Mouse (Mus musculus): Measurements from ENCODE around the gene Ubc.
A peak's percentile ranks its signal among the peaks of the same experiment; 100 is the strongest.

Ubc gene

DNA sequence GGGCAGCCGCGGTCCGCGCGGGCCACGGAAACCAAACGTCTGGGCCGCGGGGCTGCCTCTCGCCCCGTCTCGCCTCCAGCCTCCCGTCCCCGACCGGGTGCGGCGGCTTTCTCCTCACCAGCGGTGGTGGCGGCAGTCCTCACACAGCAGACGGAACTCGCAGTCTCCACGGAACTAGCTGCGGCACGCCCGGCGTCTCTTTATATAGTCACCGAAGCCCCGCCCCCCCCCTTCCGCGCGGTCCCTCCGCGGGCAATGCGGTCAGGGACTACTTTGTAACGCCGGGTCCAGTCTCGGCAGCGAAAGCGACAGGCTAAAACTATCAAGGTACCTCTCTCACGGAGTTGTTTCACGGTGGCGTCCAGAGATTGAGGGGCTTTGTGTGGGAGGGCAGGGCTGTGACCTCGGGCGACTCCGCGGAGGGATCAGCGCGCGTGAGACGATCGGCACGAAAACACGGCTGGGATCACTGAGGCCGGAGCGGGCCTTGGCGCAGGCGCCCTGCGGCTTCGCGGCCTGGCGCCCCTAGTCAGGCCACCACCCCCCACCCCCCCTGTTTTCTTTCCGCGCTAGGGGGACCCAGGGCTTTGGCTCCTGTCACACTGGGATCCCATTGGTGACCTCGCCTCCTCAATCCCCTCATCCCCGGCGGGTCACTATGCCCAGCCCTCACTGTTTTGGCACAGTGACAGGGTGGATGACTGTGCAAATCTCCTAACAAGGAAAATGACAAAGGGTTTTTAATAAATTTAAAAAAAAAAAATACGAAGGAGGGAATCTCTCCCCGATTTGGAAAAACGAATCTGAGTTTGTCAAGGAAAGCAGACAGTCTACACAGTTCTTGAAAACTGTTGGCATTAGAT lies at the start of gene Ubc:
Gene Ubc, minus strand, starts transcription at position 624 of the 863 bp plus-strand sequence.
- TF ChIP-seq GATA4 (IDR thresholded peaks at IDR 0.05; ENCODE audit: insufficient replicate concordance, low read length), result peak; percentile 41; the same call in 1 of the 2 replicates

DNA sequence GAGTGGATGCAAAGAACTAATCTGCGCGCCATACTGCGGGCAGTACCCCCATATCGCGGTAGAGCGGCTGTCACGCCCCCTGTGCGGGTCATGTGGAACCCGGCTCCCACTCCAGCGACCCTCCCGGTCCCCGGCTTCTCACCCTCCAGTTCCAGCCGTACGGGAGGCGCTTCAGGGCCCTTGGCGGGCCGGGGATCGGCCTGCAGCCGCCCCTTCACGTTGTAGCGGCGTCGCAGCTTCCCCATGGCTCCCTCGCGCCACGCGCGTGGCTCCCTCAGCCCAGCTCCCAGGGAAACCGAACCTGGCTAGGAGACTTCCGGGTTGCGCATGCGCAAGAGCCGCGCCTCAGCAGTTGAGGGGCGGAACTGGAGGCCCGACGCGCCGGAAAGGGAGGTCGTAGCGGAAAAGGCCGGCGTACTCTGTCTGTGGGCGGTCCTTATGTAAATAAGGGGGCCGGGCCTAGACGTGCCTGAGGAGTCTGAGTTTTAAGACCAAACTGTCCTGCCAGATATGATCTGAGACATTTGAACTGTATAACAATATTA lies 43.9 kb upstream of the Ubc start, which contains the start of gene Dhx37:
Gene Dhx37, minus strand, starts transcription at position 329 of the 545 bp plus-strand sequence.
- TF ChIP-seq GATA4 (IDR thresholded peaks at IDR 0.05; ENCODE audit: insufficient replicate concordance, low read length), result no peak

DNA sequence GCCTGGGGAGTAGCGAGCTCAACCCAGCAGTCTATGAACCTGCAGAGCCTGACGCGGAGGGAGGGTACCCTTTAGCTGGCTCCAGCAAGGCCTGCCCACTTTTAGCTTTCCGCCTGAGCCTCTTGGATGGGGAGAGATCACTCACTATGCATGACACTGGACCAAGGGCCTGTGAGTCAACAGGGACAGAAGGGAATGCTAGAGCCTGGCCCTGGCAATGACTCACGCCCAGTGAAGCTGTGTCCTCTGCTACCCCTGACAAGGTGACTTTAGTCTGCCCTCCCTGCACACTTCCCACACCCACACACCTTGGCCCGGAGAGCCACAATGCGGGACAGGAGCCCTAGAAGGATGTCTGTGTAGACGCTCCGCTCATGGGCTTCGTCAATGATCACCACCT lies 36.3 kb upstream of the Ubc start:
- TF ChIP-seq GATA4 (IDR thresholded peaks at IDR 0.05; ENCODE audit: insufficient replicate concordance, low read length), result no peak

DNA sequence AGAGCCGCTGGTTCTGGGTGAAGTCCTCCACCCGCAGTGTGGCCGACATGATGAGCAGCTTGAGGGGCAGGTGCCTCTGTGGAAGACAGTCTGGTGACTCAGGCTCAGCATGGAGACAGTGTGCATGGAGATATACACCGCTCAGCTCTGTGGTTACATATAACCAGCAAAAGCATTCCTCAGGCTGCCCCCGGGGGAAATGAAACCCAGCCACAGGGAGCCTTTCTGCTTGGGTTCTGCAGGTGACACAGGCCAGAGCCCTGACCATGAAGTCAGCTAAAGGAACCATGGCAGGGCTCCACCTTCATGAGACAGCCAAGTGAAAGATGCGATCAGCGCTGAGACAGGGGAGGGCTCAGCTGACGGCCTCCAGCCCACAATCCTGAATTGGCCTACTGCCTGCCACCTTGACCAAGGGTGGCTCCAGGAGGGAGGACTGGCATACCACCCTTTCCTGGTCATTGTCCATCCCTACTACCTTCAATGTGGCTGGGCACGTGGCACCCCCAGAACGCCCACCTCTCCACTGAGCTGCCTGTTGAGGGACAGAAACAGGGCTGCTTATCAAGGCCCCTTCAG lies 35.8 kb upstream of the Ubc start:
- TF ChIP-seq GATA4 (IDR thresholded peaks at IDR 0.05; ENCODE audit: insufficient replicate concordance, low read length), result no peak

DNA sequence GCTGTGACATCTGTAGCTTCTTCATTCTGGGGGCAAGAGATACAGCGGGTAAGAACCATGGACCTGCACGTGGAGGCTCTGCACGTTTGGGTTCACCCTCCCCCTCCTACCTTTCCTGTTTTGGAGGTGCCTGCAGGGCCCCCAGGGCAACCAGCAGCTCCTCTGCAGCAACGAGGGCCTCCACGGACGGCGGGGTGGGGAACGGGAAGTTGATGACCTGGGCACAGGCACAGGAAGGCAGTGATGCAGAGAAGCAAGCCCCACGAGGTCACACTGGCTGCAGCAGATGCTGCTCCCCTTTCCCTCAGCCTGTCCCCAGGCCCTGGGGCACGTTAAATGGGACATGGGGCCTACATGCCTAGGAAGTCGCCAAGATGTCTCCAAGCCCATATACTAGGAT lies 29.1 kb upstream of the Ubc start:
- TF ChIP-seq GATA4 (IDR thresholded peaks at IDR 0.05; ENCODE audit: insufficient replicate concordance, low read length), result no peak

- TF ChIP-seq GATA4 (IDR thresholded peaks at IDR 0.05; ENCODE audit: insufficient replicate concordance, low read length), result no peak
Observed at GRCm38 (mm10) chr5:125418636-125419035, 28.6 kb upstream of the Ubc start.

DNA sequence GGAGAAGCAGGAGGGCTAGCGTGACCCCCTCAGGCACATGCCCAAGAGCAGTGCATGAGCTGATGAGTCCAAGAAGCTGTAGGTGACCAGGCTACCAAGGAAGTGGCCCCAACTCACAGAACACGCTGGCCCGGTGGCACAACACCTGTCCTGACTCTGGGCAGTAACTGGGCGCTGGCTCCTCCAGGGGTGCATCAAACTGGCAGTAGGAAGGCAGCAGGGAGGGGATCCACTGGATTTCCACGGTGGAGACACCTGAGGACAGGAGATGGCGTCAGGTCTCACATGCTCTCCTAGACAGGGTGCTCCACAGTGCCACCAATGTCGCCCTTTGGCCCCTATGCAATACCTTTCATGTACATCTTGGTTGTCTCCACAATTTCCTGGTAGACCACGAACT lies 26.2 kb upstream of the Ubc start:
- no peak for TF ChIP-seq GATA4 (IDR thresholded peaks at IDR 0.05; ENCODE audit: insufficient replicate concordance, low read length)

DNA sequence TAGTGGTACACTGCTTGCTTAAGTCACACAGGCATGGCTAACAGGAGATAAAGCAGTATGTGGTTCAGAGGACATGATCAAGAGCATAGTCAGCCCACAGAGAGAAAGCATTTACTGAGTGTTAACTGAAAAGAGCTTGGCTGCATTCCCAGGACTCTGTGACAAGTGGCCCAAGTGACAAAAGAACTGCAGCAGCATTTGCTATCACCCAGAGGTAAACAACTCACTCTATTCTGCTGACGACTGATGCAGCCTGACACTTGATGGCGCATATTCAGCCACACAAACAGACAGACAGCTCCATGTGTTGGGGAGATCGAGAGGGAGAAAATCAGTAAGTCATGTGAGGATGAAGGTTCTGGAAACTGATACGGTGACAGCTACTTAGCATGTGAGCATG lies 23.8 kb upstream of the Ubc start:
- TF ChIP-seq GATA4 (IDR thresholded peaks at IDR 0.05; ENCODE audit: insufficient replicate concordance, low read length), result no peak

- no peak for TF ChIP-seq GATA4 (IDR thresholded peaks at IDR 0.05; ENCODE audit: insufficient replicate concordance, low read length)
Observed at GRCm38 (mm10) chr5:125411972-125412530, 22.0 kb upstream of the Ubc start.

- peak; percentile 21; the same call in 1 of the 2 replicates for TF ChIP-seq GATA4 (IDR thresholded peaks at IDR 0.05; ENCODE audit: insufficient replicate concordance, low read length)
Observed at GRCm38 (mm10) chr5:125409348-125410090, 19.5 kb upstream of the Ubc start.

DNA sequence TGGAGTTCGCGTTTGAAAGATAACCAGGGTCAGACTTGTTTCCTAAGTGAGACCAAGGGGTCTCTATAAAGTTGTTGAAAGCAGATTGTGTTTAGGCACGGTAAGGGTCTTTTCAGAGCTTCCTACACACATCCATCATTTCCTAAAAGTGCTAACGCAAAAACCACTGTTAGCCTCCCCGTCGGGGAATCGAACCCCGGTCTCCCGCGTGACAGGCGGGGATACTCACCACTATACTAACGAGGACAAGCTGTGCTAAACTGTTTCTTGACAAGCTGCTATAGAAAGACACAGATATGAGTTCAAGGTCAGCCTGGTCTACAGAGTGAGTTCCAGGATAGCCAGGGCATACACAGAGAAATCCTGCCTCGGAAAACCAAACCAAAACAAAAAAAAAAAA lies 18.8 kb upstream of the Ubc start:
- 0 out of 2 replicates have a peak, but pooled peaks have one; percentile 34 for TF ChIP-seq GATA4 (IDR thresholded peaks at IDR 0.05; ENCODE audit: insufficient replicate concordance, low read length)

DNA sequence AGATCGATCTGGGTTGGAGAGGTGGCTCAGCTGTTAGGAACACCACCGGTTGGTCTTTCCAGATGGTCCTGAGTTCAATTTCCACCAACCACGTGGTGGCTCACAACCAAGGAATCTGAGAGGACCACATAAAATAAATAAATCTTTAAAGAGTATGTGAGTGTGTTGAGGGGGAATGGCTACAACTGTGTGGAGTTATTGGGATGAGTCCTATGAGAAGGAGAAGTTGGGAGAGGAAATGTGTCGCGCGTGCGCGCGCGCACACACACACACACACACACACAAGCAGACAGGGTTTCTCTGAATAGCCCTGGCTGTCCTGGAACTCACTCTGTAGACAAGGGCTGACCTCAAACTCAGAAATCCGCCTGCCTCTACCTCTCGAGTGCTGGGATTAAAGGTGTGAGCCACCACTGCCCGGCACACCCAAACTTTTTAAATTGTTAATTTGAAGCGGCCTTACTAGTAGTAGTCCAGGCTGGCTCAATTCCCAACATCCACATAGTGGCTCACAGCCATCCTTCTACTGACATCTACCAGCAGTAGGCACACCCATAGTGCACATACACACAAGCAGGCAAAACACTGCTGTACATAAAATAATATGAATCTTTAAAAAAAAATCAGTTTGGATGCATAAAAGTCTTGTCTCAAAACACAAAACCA lies 18.0 kb upstream of the Ubc start:
- no peak for TF ChIP-seq GATA4 (IDR thresholded peaks at IDR 0.05; ENCODE audit: insufficient replicate concordance, low read length)

GRCm38 (mm10) chr5:125407020-125407830 lies 17.2 kb upstream of the Ubc start:
- no peak for TF ChIP-seq GATA4 (IDR thresholded peaks at IDR 0.05; ENCODE audit: insufficient replicate concordance, low read length)

Measured in liver, adult (tissue).